Mouse (Mus musculus): Measurements from ENCODE around the gene Vcam1. TPM values are rescaled to one million over a fixed set of nuclear protein-coding genes. Genes with fewer than 3 reads are reported as not detected.
A peak's percentile ranks its signal among the peaks of the same experiment; 100 is the strongest.

Gene Vcam1
- total and polyA plus RNA-seq, 2 experiments from 2014 or later: 34.4 to 36.2 TPM

GRCm38 (mm10) chr3:116126070-116126469, 3.4 kb downstream of the Vcam1 start:
- Histone ChIP-seq H3K9me3 (ENCODE audit: low read length) (no peaks in the 10 kb centered on the region), H3K27ac (ENCODE audit: low read depth, low read length) (no peak overlapping the region), H3K4me1 (ENCODE audit: insufficient read depth, low read length) (no peaks in the 10 kb centered on the region), H3K27me3 (ENCODE audit: insufficient read depth, low read length) (no peaks in the 10 kb centered on the region), H3K9ac (replicated peaks; ENCODE audit: low read length, poor library complexity, severe bottlenecking) (no peak overlapping the region), H3K4me3 (ENCODE audit: low read depth, low read length) (0 out of 2 replicates have a peak overlapping the region, but pooled peaks have one; percentile 0), H3K4me2 (ENCODE audit: low read depth, low read length, poor library complexity, severe bottlenecking) (0 out of 2 replicates have a peak overlapping the region, but pooled peaks have one; percentile 20), H3K36me3 (ENCODE audit: insufficient read depth, low read length) (no peaks in the 10 kb centered on the region)
- 0 out of 2 replicates have a peak, but pooled peaks have one; percentile 3 for TF ChIP-seq CTCF (IDR thresholded peaks at IDR 0.05)
- DNase-seq (ENCODE audit: low spot score): peak; percentile 21
- ATAC-seq (ENCODE audit: low FRiP score): no peak
- WGBS: 15% methylated on average over 4 of the region's 4 CpGs

GRCm38 (mm10) chr3:116123827-116124226, 5.7 kb downstream of the Vcam1 start:
- no peaks in the 10 kb centered on the region for H3K27me3 ChIP-seq (ENCODE audit: insufficient read depth, low read length)
- DNase-seq (ENCODE audit: low spot score): no peak
- no peaks in the 10 kb centered on the region for H3K36me3 ChIP-seq (ENCODE audit: insufficient read depth, low read length)
- no peak for ATAC-seq (ENCODE audit: low FRiP score)
- no peaks in the 10 kb centered on the region for H3K4me1 ChIP-seq (ENCODE audit: insufficient read depth, low read length)
- no peaks in the 10 kb centered on the region for H3K9me3 ChIP-seq (ENCODE audit: low read length)
- H3K27ac ChIP-seq (ENCODE audit: low read depth, low read length): no peak overlapping the region
- no peak for TF ChIP-seq CTCF (IDR thresholded peaks at IDR 0.05)
- 96% methylated on average over 3 of the region's 3 CpGs for WGBS
- H3K4me2 ChIP-seq (ENCODE audit: low read depth, low read length, poor library complexity, severe bottlenecking): no peak overlapping the region
- H3K9ac ChIP-seq (replicated peaks; ENCODE audit: low read length, poor library complexity, severe bottlenecking): no peak overlapping the region
- H3K4me3 ChIP-seq (ENCODE audit: low read depth, low read length): no peak overlapping the region

DNA sequence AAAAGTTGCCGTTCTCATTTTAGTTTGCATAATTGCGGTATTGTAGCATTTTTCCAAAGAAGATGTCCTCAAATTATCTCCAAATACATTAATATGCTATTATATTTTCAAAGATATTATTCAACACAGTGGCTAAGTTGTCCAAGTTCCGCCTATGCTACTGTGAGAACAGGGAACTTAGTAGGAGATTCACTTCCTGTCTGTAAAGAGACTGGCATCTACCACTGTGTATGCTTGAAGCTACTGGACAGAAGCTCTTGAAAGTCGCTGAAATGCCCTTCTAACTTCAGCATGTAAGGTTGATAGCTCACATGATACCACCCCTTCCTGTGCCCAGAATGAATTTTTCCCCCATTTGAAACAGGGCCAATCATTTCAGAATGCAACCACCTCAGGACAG, 6.8 kb downstream of the Vcam1 start:
- H3K4me1 ChIP-seq (ENCODE audit: insufficient read depth, low read length): no peaks in the 10 kb centered on the region
- DNase-seq (ENCODE audit: low spot score) (no peak), ATAC-seq (ENCODE audit: low FRiP score) (no peak)
- H3K27ac ChIP-seq (ENCODE audit: low read depth, low read length): no peak overlapping the region
- no peaks in the 10 kb centered on the region for H3K9me3 ChIP-seq (ENCODE audit: low read length)
- no peaks in the 10 kb centered on the region for H3K27me3 ChIP-seq (ENCODE audit: insufficient read depth, low read length)
- WGBS: 90% methylated on average over 4 of the region's 4 CpGs
- H3K9ac ChIP-seq (replicated peaks; ENCODE audit: low read length, poor library complexity, severe bottlenecking): no peak overlapping the region
- no peaks in the 10 kb centered on the region for H3K36me3 ChIP-seq (ENCODE audit: insufficient read depth, low read length)
- no peak overlapping the region for H3K4me2 ChIP-seq (ENCODE audit: low read depth, low read length, poor library complexity, severe bottlenecking)
- H3K4me3 ChIP-seq (ENCODE audit: low read depth, low read length): no peak overlapping the region
- no peak for TF ChIP-seq CTCF (IDR thresholded peaks at IDR 0.05)

DNA sequence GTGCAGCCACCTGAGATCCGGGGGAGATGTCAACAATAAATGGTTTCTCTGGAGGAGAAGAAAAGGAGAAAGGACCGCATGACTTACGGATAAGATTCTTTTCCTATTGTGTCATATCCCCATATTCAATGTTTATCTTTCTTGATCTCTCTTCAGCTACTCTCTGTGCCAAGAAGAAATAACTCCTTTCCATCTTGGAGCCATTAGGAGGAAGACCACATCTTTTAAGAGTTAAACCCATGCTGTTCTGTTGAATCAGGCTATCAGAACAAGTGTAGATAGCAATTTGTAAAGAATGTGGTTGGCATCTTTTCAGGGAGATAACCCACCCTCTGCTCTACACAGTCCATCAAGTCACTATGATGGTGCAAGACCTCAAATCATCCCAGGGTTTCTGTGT, 8.5 kb downstream of the Vcam1 start:
- no peaks in the 10 kb centered on the region for H3K36me3 ChIP-seq (ENCODE audit: insufficient read depth, low read length)
- DNase-seq (ENCODE audit: low spot score) (no peak), ATAC-seq (ENCODE audit: low FRiP score) (no peak)
- H3K4me1 ChIP-seq (ENCODE audit: insufficient read depth, low read length): no peaks in the 10 kb centered on the region
- 92% methylated on average over 3 of the region's 3 CpGs for WGBS
- H3K9ac ChIP-seq (replicated peaks; ENCODE audit: low read length, poor library complexity, severe bottlenecking): no peak overlapping the region
- TF ChIP-seq CTCF (IDR thresholded peaks at IDR 0.05): no peak
- H3K27ac ChIP-seq (ENCODE audit: low read depth, low read length): no peak overlapping the region
- H3K4me2 ChIP-seq (ENCODE audit: low read depth, low read length, poor library complexity, severe bottlenecking): no peak overlapping the region
- H3K9me3 ChIP-seq (ENCODE audit: low read length): no peaks in the 10 kb centered on the region
- no peaks in the 10 kb centered on the region for H3K27me3 ChIP-seq (ENCODE audit: insufficient read depth, low read length)
- no peak overlapping the region for H3K4me3 ChIP-seq (ENCODE audit: low read depth, low read length)

GRCm38 (mm10) chr3:116120391-116120790, 9.1 kb downstream of the Vcam1 start:
- no peaks in the 10 kb centered on the region for H3K4me1 ChIP-seq (ENCODE audit: insufficient read depth, low read length)
- WGBS: 86% methylated on average over 6 of the region's 6 CpGs
- ATAC-seq (ENCODE audit: low FRiP score) (no peak), DNase-seq (ENCODE audit: low spot score) (no peak)
- TF ChIP-seq CTCF (IDR thresholded peaks at IDR 0.05): no peak
- no peak overlapping the region for H3K9ac ChIP-seq (replicated peaks; ENCODE audit: low read length, poor library complexity, severe bottlenecking)
- H3K4me2 ChIP-seq (ENCODE audit: low read depth, low read length, poor library complexity, severe bottlenecking): no peak overlapping the region
- no peak overlapping the region for H3K4me3 ChIP-seq (ENCODE audit: low read depth, low read length)
- H3K27me3 ChIP-seq (ENCODE audit: insufficient read depth, low read length): no peaks in the 10 kb centered on the region
- H3K36me3 ChIP-seq (ENCODE audit: insufficient read depth, low read length): no peaks in the 10 kb centered on the region
- H3K27ac ChIP-seq (ENCODE audit: low read depth, low read length): no peak overlapping the region
- H3K9me3 ChIP-seq (ENCODE audit: low read length): no peaks in the 10 kb centered on the region

- H3K27ac ChIP-seq (ENCODE audit: low read depth, low read length): no peak overlapping the region
- no peak for ATAC-seq (ENCODE audit: low FRiP score)
- no peaks in the 10 kb centered on the region for H3K36me3 ChIP-seq (ENCODE audit: insufficient read depth, low read length)
- no peak for TF ChIP-seq CTCF (IDR thresholded peaks at IDR 0.05)
- no peak overlapping the region for H3K9ac ChIP-seq (replicated peaks; ENCODE audit: low read length, poor library complexity, severe bottlenecking)
- no peaks in the 10 kb centered on the region for H3K27me3 ChIP-seq (ENCODE audit: insufficient read depth, low read length)
- WGBS: 72% methylated on average over 7 of the region's 7 CpGs
- no peaks in the 10 kb centered on the region for H3K9me3 ChIP-seq (ENCODE audit: low read length)
- H3K4me2 ChIP-seq (ENCODE audit: low read depth, low read length, poor library complexity, severe bottlenecking): no peak overlapping the region
- H3K4me1 ChIP-seq (ENCODE audit: insufficient read depth, low read length): 0 out of 2 replicates have a peak, but pooled peaks cover 2% of the 10 kb centered on the region
- no peak for DNase-seq (ENCODE audit: low spot score)
- H3K4me3 ChIP-seq (ENCODE audit: low read depth, low read length): no peak overlapping the region
These were observed 10.3 kb downstream of the Vcam1 start for GRCm38 (mm10) chr3:116119162-116119561.
